Mouse (Mus musculus) WW6 (cell line): ENCODE data around the gene Btbd9.

ENCODE experiments used
- DNase-seq: peaks from one replicate; pipeline ENCODE4 v3.0.0-alpha.2; 2013; ENCODE audit warnings: low read depth, low spot score

Btbd9 gene

DNA sequence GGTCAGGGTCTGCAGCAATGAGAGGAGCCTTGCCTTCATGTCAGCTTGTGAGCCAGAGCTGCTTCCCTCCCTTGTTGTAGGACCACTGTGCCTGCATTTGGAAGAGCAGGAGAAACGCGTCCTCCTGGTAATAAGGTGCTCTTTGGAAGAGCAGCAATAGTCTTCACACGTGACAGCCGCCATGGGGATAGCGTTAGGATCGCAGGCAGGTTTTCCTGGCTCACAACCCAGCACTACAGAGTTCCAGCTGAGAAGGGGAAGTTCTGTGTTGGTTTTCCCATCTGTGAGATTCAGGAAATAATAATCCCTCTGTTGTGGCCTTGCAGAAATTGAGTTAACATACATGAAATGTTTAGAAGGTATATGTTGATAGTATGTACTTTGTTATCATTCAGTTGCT is 392.7 kb downstream of the Btbd9 start:
- DNase-seq = no peak

DNA sequence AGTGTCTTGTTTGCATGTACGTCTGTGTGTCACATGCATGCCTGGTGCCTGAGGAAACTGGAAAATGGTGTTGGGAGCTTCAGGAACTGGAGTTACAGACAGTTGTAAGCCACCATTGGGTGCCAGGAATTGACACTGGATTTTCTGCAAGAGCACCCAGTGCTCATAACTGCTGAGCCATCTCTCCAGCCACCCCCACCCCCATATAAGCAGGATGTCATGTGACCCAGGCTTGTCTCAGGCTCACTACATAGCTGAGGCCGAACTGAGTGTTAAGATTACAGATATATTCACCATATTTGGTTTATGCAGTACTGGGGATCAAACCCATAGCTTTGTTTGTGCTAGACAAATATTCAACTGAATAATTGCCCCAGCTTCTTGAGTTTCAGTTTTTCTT is 394.2 kb downstream of the Btbd9 start:
- DNase-seq = no peak

DNA sequence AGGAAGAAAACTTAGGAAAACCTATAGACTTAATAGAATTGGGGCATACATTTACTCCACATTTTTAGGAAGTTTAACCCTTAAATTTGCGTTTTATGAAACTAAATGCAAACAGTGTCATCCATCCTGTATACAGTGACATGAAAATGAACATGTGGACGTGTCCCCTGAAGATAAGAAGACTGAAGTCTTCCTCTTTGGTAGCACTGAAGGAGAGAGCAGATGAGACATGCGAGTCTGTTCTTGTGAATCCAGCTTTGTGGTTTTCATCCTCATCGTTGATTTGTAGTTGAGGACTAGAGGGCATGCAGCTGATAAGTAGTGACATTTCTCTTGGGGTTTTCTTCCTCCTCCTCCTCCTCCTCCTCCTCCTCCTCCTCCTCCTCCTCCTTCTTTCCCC is 394.7 kb downstream of the Btbd9 start:
- no peak for DNase-seq

DNA sequence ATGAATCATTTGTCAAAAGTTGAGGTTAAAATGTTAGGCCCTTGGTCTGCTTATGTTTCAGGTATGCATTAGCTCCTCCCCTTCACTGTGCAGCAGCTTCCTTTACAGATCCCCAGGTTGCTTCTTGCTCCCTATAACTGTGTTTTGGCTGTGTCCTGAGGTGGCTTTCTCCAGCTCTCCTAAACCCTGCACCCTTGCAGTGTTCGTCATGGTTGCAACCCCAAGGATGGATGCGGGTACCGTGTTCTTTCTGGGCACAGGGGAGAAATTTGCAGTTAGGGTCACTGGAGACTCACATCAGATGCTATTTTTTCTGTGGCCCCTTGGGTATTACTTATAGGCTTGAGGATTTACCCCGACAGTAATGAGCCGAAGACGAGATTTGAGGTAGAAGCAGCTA is 396.1 kb downstream of the Btbd9 start:
- no peak for DNase-seq

DNA sequence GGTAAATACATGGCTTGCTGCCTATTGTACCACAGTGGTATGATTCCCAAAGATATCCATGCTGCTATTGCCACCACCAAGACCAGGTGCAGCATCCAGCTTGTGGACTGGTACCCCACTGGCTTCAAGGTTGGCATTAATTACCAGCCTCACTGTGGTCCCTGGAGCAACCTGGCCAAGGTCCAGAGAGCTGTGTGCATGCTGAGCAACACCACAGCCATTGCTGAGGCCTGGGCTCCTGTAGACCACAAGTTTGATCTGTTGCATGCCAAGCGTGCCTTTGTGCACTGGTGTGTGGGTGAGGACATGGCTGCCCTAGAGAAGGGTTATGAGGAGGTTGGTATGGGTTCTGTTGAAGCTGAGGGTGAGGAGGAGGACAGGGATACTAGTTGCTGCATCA is 397.9 kb downstream of the Btbd9 start:
- DNase-seq = no peak

DNA sequence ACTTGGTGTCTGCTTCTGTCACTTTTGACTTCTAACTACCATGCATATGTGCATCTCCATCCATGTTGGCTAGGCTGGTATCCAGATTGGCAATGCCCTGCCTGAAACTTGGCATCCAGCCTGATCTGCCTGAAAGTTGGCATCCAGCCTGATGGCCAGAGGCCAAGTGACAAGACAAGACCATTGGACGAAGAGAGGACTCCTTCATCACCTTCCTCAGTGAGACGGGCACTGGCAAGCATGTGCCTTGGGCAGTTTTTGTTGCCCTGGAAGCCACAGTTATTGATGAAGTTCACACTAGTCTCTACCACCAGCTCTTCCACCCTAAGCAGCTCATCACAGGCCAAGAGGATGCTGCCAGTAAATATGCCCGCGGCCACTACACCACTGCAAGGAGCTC is 398.9 kb downstream of the Btbd9 start:
- DNase-seq = no peak
